Mouse (Mus musculus) adrenal gland (tissue): Measurements from ENCODE around the gene Vmn1r54.
"Not testable (repeated sequence)": the region's sequence is repeated elsewhere in the genome, so short reads cannot be mapped to it uniquely, and the experiment has no call there.

ENCODE experiments used
- intact Hi-C: fragments of 180-260 bp; cut with DNase I; formaldehyde crosslinking; loops from one replicate; pipeline ENCODE4 v1.15.1; 2025
- long read RNA-seq, 2 experiments: library from polyadenylated mRNA; unstranded; transcript quantifications; one replicate each; pipeline ENCODE4 v2.0.0; 2020; ENCODE audit warnings: borderline replicate concordance in 1 of 2; ENCODE audit not compliant: insufficient replicate concordance in 1 of 2

Vmn1r54 gene
- long read RNA-seq, experiment 1, result 0 reads
- long read RNA-seq, experiment 2, result 0 reads

GRCm38 (mm10) chr6:90246000-90246399 lies at the start of gene Vmn1r54:
Gene Vmn1r54 (plus strand): TSS chr6:90246300.
- intact Hi-C loops, result no loop called here

GRCm38 (mm10) chr6:90202493-90202892 lies 43.6 kb upstream of the Vmn1r54 start, which contains the start of gene V1ra8:
Gene V1ra8 (plus strand): TSS chr6:90202793.
- intact Hi-C loops, result not testable (repeated sequence)

GRCm38 (mm10) chr6:90224338-90224737 lies 21.8 kb upstream of the Vmn1r54 start, which contains the start of gene Vmn1r53:
Gene Vmn1r53 (minus strand): TSS chr6:90224438.
- intact Hi-C loops, result no loop called here

- intact Hi-C loops, result not testable (repeated sequence)
Measured at GRCm38 (mm10) chr6:90232114-90232513, 14.0 kb upstream of the Vmn1r54 start.

GRCm38 (mm10) chr6:90232681-90233080 lies 13.4 kb upstream of the Vmn1r54 start:
- intact Hi-C loops, result no loop called here

- intact Hi-C loops, result no loop called here
Measured at GRCm38 (mm10) chr6:90244019-90244418, 2.1 kb upstream of the Vmn1r54 start.

GRCm38 (mm10) chr6:90288265-90288664 lies 42.2 kb downstream of the Vmn1r54 start:
- intact Hi-C loops, result loop anchor here (10.0 kb wide), 1 partner anchor 603 kb away; no protein-coding TSS in a partner anchor

- intact Hi-C loops, result no loop called here
Measured at GRCm38 (mm10) chr6:90300919-90301318, 54.8 kb downstream of the Vmn1r54 start, which contains the start of gene BC048671. Gene BC048671 (plus strand): TSS chr6:90301219.

- intact Hi-C loops, result no loop called here
Measured at GRCm38 (mm10) chr6:90306315-90306975, 60.3 kb downstream of the Vmn1r54 start.

GRCm38 (mm10) chr6:90308839-90309778 lies 63.0 kb downstream of the Vmn1r54 start:
- intact Hi-C loops, result no loop called here

GRCm38 (mm10) chr6:90315961-90316360 lies 69.9 kb downstream of the Vmn1r54 start:
- intact Hi-C loops, result no loop called here

GRCm38 (mm10) chr6:90317510-90318258 lies 71.6 kb downstream of the Vmn1r54 start:
- intact Hi-C loops, result no loop called here

GRCm38 (mm10) chr6:90319019-90319418 lies 72.9 kb downstream of the Vmn1r54 start:
- intact Hi-C loops, result no loop called here

GRCm38 (mm10) chr6:90319475-90320191 lies 73.5 kb downstream of the Vmn1r54 start:
- intact Hi-C loops, result loop anchor here (10.0 kb wide), 1 partner anchor 635 kb away; no protein-coding TSS in a partner anchor

GRCm38 (mm10) chr6:90320429-90320828 lies 74.3 kb downstream of the Vmn1r54 start:
- intact Hi-C loops, result loop anchor here (10.0 kb wide), 1 partner anchor 636 kb away; no protein-coding TSS in a partner anchor
